Mouse (Mus musculus): ENCODE measurements at regions not wholly inside any gene's neighbourhood (a gene's known extent, or its start where the extent isn't known, plus 50 kb on each side); places are given as distances from the start of the nearest gene placed in this dataset.

- no peak for TF ChIP-seq GATA1 (IDR thresholded peaks at IDR 0.05; ENCODE audit: low read length)
- TF ChIP-seq TAL1 (IDR thresholded peaks at IDR 0.05; ENCODE audit: low read length) = no peak
Observed at GRCm38 (mm10) chr9:24967571-24967970, 121.7 kb upstream of the Gm10181 start.
